Mouse (Mus musculus) heart, embryonic 12.5 days (tissue): ENCODE measurements around the gene Mkrn2. TPM values are rescaled to one million over a fixed set of nuclear protein-coding genes. Genes with fewer than 3 reads are reported as not detected.
A peak's percentile ranks its signal among the peaks of the same experiment; 100 is the strongest.

Experiments used
- ATAC-seq: fragments of 200-750 bp; cut with Nextera tagmentation; 2 replicates; pipeline ENCODE4 v1.8.0; 2017; ENCODE audit warnings: moderate TSS enrichment, moderate library complexity; ENCODE audit not compliant: insufficient number of reproducible peaks, low FRiP score
- H3K27ac ChIP-seq: fragments of 300-500 bp; sonication (generic); 2 replicates; pipeline ENCODE4 v1.5.1; 2016; ENCODE audit warnings: mild to moderate bottlenecking, moderate library complexity; ENCODE audit not compliant: poor library complexity, severe bottlenecking
- H3K27me3 ChIP-seq: fragments of 300-500 bp; sonication (generic); replicated peaks from 2 replicates; pipeline ENCODE4 v1.6.1; 2016; ENCODE audit warnings: mild to moderate bottlenecking, moderate library complexity
- H3K36me3 ChIP-seq: fragments of 300-500 bp; sonication (generic); 2 replicates; pipeline ENCODE4 v1.6.1; 2016; ENCODE audit warnings: mild to moderate bottlenecking, moderate library complexity
- H3K4me1 ChIP-seq: fragments of 300-500 bp; sonication (generic); replicated peaks from 2 replicates; pipeline ENCODE4 v1.6.1; 2016; ENCODE audit warnings: mild to moderate bottlenecking
- H3K4me2 ChIP-seq: fragments of 300-500 bp; sonication (generic); 2 replicates; pipeline ENCODE4 v1.6.1; 2016; ENCODE audit warnings: mild to moderate bottlenecking, moderate library complexity
- H3K4me3 ChIP-seq: fragments of 300-500 bp; sonication (generic); 2 replicates; pipeline ENCODE4 v1.5.1; 2016; ENCODE audit warnings: mild to moderate bottlenecking
- H3K9ac ChIP-seq: fragments of 300-500 bp; sonication (generic); 2 replicates; pipeline ENCODE4 v1.6.1; 2016; ENCODE audit warnings: mild to moderate bottlenecking, moderate library complexity
- H3K9me3 ChIP-seq: fragments of 300-500 bp; sonication (generic); replicated peaks from 2 replicates; pipeline ENCODE4 v1.6.1; 2016; ENCODE audit warnings: mild to moderate bottlenecking, moderate library complexity
- WGBS: fragments of 180-500 bp; shearing (Covaris S2); methylation state at CpG from one replicate; pipeline ENCODE4 v1.1.7; 2016; 5-methylcytosine and 5-hydroxymethylcytosine counted together
- polyA plus RNA-seq: library from polyadenylated mRNA; unstranded; fragments of >200 nt; fragmentation: Nextera tagmentation; extraction: Ambion mirVana; gene quantifications from 2 replicates; pipeline ENCODE4 v1.2.1, GENCODE M21; 2016

Gene Mkrn2
- 21.6 and 21.8 TPM in 2 replicates for polyA plus RNA-seq

DNA sequence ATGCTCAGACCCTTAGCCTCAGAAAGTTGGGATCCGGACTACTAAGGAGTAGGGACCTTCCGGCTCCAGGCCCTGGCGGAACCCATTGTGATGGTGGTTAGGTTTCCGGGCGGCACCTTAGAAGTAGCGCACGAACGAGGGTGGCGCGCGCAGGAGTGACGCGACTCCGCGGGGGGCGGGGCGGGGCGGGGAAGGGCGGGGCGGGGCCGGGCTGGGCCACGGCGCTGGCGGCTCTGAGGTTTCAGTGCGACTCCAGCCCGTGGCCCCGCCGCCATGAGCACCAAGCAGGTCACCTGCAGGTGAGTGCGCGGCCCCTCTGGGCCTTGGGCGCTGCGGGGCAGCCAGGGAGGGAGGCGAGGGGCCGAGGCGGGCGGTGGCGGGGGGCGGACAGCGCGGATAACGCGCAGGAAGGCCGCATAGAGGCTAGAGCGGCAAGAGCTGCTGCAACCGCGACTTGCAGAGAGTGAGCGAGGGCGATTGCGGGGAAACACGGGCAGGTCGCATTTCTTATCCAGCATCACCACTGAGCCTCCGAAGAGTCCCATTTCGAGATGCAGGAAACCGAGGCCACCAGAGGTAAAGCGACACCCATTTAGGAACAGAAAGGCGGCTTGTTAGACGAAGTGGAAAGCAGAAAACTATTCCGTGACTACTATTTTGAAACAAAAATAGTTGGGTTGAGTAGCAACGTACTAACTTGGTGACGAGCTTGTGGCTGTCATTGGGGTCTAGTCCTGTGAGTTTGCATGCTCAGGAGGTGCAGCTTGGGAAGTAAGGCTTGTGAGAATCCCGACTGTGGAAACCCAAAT is at the start of gene Mkrn2:
Mkrn2 (plus strand) TSS at position 188 of the 809 bp plus-strand sequence.
- Histone ChIP-seq H3K4me3 (peak within 1 kb of the TSS; percentile 98), H3K36me3 (0 out of 2 replicates have a peak, but pooled peaks cover 2% of the 10 kb centered on the region), H3K9ac (peak within 1 kb of the TSS; percentile 95), H3K27ac (peak within 1 kb of the TSS; percentile 77), H3K9me3 (0 out of 2 replicates have a peak, but pooled peaks cover 4% of the 10 kb centered on the region), H3K27me3 (no peaks in the 10 kb centered on the region), H3K4me1 (peaks cover 13% of the 10 kb centered on the region), H3K4me2 (peak within 1 kb of the TSS; percentile 82)
- ATAC-seq, result peak; percentile 96
- under 1% methylated on average over 59 of the region's 61 CpGs for WGBS

DNA sequence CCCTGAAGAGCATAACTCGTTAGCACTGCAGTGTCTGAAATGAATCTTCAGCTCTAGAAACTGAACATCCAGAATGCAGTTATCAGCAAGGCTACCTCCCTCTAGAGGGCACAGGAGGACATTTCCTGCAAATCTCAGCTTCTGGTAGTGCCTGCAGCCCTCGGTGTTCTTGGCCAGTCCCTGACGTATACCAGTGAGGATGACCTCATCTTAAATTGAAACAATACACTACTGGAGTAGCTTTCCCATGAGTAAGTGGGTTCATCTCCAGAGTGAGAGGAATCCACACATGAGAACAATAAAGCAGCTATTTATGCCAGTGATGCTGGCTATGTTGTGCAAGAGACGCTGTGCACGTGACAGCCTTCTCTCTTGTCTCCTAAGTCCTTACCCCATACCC is 46.2 kb upstream of the Mkrn2 start:
- Histone ChIP-seq H3K27ac (no peak overlapping the region), H3K4me1 (peaks cover 12% of the 10 kb centered on the region), H3K9ac (no peak overlapping the region), H3K4me2 (no peak overlapping the region), H3K36me3 (peaks cover 42% of the 10 kb centered on the region), H3K4me3 (no peak overlapping the region), H3K9me3 (no peaks in the 10 kb centered on the region), H3K27me3 (no peaks in the 10 kb centered on the region)
- 70% methylated on average over 5 of the region's 5 CpGs for WGBS
- no peak for ATAC-seq

DNA sequence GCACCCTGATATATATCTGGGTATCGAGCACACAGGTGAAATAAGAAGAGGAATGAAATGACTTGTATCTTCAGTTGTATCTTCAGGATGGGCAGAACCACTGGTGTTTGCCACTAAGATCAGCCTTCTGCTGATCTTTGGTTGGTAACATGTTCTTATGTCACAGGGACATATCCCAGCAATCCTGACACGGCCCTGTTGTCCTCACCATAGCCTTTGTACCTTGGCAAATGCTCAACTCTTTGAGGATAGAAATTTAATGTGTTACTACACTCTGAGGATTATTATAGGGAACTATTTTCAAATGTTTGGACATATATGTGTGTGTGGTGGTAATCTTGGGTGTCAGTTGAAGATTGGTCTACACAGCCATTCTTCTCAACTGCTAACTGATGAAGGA is 43.5 kb upstream of the Mkrn2 start:
- Histone ChIP-seq H3K36me3 (peaks cover 50% of the 10 kb centered on the region), H3K4me2 (no peak overlapping the region), H3K27me3 (no peaks in the 10 kb centered on the region), H3K4me3 (no peak overlapping the region), H3K9me3 (no peaks in the 10 kb centered on the region), H3K27ac (no peak overlapping the region), H3K9ac (no peak overlapping the region), H3K4me1 (peaks cover 12% of the 10 kb centered on the region)
- no peak for ATAC-seq
- WGBS, result 90% methylated on average over 2 of the region's 2 CpGs

DNA sequence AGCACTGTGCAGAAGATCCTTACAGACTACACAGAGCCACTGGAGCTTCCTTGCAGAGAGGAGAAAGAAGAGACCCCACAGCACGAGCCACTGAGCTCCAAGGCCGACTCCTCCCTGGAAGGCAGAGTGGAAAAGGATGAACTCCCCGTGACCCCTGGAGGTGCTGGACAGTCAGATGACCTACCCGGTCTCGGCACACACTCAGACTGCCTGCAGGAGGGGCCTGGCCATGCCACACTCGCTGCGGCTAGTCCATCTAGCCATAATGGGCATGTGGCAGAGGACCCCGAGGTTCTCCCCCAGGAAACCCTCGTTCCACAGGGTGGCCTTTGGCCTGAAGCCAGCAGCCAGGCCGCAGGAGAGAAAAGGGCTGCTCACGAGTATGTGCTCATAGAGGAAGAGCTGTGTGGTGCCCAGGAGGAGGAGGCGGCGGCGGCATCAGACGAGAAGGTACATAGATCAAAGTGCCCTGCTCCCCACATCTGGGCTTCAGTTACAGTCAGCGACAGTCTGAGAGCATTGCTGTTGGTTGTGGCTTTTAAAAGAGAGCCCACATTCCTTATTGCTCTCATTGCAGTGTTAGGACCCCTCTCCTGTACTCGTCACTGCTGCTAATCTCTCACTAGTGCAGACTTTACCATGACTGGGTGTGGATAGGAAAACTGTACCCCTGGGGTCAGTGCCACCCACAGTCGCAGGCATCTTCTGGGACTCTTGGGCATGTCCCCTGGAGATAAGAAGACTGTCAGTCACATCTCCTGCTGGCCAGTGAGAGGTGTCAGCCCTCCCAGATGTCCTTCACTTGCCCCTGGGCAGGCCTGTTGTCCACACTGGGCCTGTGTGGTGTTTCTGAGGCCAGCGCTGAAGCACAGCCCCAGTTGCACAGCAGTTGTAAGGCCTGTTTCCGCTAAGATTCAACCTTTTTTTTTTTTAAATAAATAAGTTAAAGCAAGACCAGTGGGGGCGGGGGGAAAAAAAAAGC is 41.8 kb upstream of the Mkrn2 start:
- 45% methylated on average over 21 of the region's 21 CpGs for WGBS
- H3K4me2 ChIP-seq, result peak overlapping the region; percentile 34
- H3K4me1 ChIP-seq, result peaks cover 12% of the 10 kb centered on the region
- H3K36me3 ChIP-seq, result peaks cover 43% of the 10 kb centered on the region
- peak overlapping the region; percentile 76 for H3K27ac ChIP-seq
- no peak overlapping the region for H3K4me3 ChIP-seq
- H3K9me3 ChIP-seq, result no peaks in the 10 kb centered on the region
- H3K9ac ChIP-seq, result peak overlapping the region; percentile 27; the same call in 1 of the 2 replicates
- peak; percentile 78 for ATAC-seq
- no peaks in the 10 kb centered on the region for H3K27me3 ChIP-seq

DNA sequence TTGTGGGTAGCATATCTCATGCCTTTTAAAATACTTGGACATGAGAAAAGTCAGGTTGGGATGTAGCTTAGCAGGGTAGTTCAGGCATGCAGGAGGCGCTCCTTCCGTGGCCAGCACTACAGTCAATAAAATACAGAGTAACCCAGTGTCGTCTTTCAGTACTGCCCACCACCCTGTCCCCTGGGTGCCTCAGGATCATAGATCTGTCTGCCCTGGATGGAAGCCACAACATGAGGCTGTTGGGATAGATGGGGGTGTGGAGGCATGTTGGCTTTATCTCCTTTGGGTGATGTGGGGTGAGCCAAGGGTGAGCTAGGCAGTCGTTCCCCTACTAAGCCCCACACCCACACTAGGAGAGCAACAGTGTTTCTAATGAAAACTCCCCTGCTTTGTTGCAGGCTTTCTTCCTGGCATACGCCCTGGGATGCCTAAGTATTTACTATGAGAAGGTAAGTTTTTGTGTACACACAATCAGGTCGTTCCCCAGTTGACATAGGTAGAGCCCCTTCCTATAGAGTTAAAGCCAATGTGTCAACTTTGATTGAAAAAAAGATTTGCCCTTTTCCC is 36.1 kb upstream of the Mkrn2 start:
- H3K9ac ChIP-seq, result no peak overlapping the region
- H3K9me3 ChIP-seq, result peaks cover 12% of the 10 kb centered on the region; the same call in 1 of the 2 replicates
- no peak overlapping the region for H3K27ac ChIP-seq
- H3K4me2 ChIP-seq, result no peak overlapping the region
- WGBS, result 90% methylated on average over 6 of the region's 6 CpGs
- H3K27me3 ChIP-seq, result no peaks in the 10 kb centered on the region
- H3K36me3 ChIP-seq, result peaks cover 71% of the 10 kb centered on the region
- ATAC-seq, result no peak
- no peak overlapping the region for H3K4me3 ChIP-seq
- no peaks in the 10 kb centered on the region for H3K4me1 ChIP-seq

DNA sequence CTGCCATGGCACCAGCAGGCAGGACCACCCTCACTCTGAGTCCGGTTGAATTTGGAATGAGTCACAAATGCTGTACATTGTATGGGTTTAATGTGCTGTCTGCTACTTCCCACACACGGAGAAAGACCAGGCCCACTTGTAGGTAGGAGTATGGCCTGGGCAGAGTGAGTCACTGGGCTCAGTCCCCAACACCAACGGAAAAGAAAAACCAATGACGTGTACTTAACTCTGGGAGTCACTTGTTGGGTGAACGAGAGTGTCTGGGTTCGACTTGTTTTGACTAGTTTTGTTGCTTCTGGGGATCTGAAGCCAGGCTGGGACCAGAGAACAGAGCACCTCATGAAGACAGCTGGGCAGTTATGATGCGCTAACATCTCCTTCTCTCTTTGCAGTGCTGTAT is 27.5 kb upstream of the Mkrn2 start:
- Histone ChIP-seq H3K4me1 (no peaks in the 10 kb centered on the region), H3K4me2 (no peak overlapping the region), H3K9ac (no peak overlapping the region), H3K36me3 (peaks cover 85% of the 10 kb centered on the region), H3K4me3 (no peak overlapping the region), H3K9me3 (peaks cover under 1% of the 10 kb centered on the region; the same call in 1 of the 2 replicates), H3K27me3 (no peaks in the 10 kb centered on the region), H3K27ac (no peak overlapping the region)
- no peak for ATAC-seq
- WGBS, result 83% methylated on average over 7 of the region's 7 CpGs

DNA sequence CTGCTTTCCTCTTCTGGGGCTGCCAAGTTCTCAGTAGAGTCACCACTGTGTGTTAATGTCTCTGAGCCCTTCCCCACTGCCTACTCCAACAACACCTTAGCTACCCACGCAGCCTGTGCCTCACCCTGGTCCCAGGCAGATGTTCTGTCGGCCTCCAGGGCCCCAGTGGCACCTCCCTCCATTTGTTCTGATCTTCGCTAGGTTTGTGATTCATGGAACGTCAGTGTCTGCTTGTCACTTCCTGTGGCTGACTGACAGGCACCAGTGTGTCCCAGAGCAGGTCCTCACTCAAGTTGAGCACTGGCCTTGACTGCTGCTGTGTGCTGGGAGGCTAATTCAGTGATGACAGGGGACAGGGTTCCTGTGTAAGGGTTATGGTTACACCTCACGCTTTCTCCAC is 24.3 kb upstream of the Mkrn2 start:
- H3K4me2 ChIP-seq, result no peak overlapping the region
- H3K36me3 ChIP-seq, result peaks cover 83% of the 10 kb centered on the region
- H3K9me3 ChIP-seq, result no peaks in the 10 kb centered on the region
- no peaks in the 10 kb centered on the region for H3K4me1 ChIP-seq
- no peak for ATAC-seq
- 75% methylated on average over 5 of the region's 5 CpGs for WGBS
- H3K9ac ChIP-seq, result no peak overlapping the region
- H3K4me3 ChIP-seq, result no peak overlapping the region
- no peak overlapping the region for H3K27ac ChIP-seq
- H3K27me3 ChIP-seq, result no peaks in the 10 kb centered on the region

DNA sequence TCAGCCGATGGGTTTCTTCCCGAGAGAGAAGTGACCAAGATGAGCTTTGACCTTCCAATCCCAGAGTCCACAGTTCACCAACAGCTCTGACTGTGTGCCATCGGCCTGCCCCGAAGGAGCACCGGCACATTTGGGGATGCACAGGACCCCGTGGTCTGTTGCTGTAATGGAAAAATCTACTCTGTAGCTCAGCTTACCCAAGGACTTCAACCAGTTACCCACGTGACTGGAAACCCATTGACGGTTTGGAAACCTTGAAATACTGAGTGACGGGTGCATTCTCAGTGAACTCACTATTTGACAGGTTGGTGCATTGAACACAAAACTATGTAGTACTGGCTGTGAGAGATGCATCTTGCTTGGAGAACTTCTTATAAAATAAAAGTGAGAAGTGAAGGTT is 23.8 kb upstream of the Mkrn2 start:
- ATAC-seq, result no peak
- Histone ChIP-seq H3K36me3 (peaks cover 79% of the 10 kb centered on the region), H3K4me1 (no peaks in the 10 kb centered on the region), H3K4me2 (no peak overlapping the region), H3K9me3 (no peaks in the 10 kb centered on the region), H3K27me3 (no peaks in the 10 kb centered on the region), H3K9ac (no peak overlapping the region), H3K4me3 (no peak overlapping the region), H3K27ac (no peak overlapping the region)
- WGBS, result 90% methylated on average over 9 of the region's 9 CpGs

DNA sequence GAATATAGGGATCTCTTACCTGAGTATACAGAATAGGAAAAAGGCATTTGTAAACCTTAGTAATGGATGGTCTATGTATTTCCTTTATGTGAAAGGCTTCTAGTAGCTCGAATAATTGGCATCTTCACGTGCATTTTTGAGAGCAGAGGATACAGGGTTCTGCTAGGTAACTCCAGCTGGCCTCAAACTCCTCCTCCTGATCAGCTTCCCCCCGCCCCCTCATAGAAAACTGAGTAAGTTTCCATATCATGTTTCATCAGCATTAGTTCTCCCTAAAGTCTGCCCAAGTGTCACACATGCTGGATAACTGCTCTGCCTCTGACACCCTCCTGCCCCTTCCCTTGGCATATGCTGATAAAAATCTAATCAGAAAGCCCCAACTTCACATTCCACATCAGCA is 20.9 kb upstream of the Mkrn2 start:
- Histone ChIP-seq H3K4me2 (no peak overlapping the region), H3K9me3 (no peaks in the 10 kb centered on the region), H3K36me3 (peaks cover 51% of the 10 kb centered on the region), H3K4me1 (no peaks in the 10 kb centered on the region), H3K27ac (no peak overlapping the region), H3K27me3 (no peaks in the 10 kb centered on the region), H3K4me3 (no peak overlapping the region), H3K9ac (no peak overlapping the region)
- 85% methylated on average over 3 of the region's 3 CpGs for WGBS
- no peak for ATAC-seq

DNA sequence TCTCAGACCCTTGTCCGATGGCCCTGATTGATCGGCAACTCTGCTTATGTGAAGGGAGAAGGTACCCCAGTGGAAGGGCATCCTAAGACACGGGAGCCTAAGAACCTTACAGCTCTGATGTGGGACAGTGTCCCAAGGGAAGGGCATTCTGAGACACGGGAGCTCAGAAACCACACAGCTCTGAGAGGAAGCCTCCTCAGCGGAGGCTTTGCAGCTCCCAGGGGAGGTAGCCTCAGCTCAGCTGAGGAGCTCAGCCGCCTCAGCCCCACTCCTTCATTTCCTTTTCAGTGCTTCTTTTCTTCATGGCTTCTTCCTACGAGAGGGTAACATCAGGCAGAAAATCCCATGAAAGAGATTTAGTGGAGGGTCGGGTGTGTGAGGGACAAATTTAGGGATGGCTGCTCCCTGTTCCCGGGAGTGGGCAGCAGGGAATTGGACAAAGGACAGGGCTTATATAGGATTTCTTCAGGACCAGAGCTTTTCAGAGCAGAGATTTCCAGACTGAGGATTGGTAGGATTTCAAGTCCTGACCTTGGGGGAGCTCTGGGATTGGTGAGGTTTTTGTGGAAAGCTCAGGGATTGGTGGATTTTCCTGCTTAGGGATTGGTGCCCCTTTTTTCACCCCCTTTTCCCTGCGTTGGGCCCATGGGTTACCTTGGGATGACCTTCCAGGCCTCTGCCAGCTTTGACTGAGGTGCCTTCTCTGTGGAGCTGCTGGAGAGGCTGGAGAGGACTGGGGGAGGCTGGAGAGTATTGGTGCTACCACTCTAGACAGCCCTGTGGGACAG is 19.2 kb upstream of the Mkrn2 start:
- Histone ChIP-seq H3K27ac (no peak overlapping the region), H3K9ac (no peak overlapping the region), H3K4me3 (no peak overlapping the region), H3K4me1 (peaks cover 5% of the 10 kb centered on the region; the same call in 1 of the 2 replicates), H3K9me3 (no peaks in the 10 kb centered on the region), H3K27me3 (no peaks in the 10 kb centered on the region), H3K4me2 (no peak overlapping the region), H3K36me3 (peaks cover 34% of the 10 kb centered on the region)
- 81% methylated on average over 10 of the region's 10 CpGs for WGBS
- no peak for ATAC-seq
